Mouse (Mus musculus) adrenal gland, postnatal 36 days (tissue): Measurements from ENCODE around the gene Olfr1359. TPM values are rescaled to one million over a fixed set of nuclear protein-coding genes. Genes with fewer than 3 reads are reported as not detected.

Experiments used
- microRNA-seq: library from miRNA; unstranded; fragments of <30 nt; microRNA quantifications from one replicate; pipeline ENCODE4 v1.2.0, GENCODE M21; 2021
- total RNA-seq, 2 experiments: library from RNA; stranded (reverse); gene quantifications; 2 replicates each; pipeline ENCODE4 v1.2.3; 2021

Olfr1359 gene
- total RNA-seq, 2 experiments from 2014 or later: not detected

Small RNAs within 50 kb of the gene (microRNA-seq; reads per million reads assigned to microRNA genes)
- not detected for gene Gm44357
- gene Gm44367: not detected
- gene Gm44454: not detected

Other genes starting within 250 kb of the Olfr1359 start
- 10 to 100 TPM; 34.5 to 39.7 TPM for gene Zscan26, start 244.4 kb upstream of the Olfr1359 start, total RNA-seq
- gene Nkapl, start 229.6 kb upstream of the Olfr1359 start, total RNA-seq: 1 to 10 TPM in 1 of 2 experiments, under 1 TPM in 1; 0.96 to 1.4 TPM
- 1 to 10 TPM; 2.1 to 2.6 TPM for gene Zkscan4, start 219.2 kb upstream of the Olfr1359 start, total RNA-seq
- gene Gm10065, start 218.7 kb upstream of the Olfr1359 start, total RNA-seq: not detected
- gene AK157302, start 202.9 kb upstream of the Olfr1359 start, total RNA-seq: 10 to 100 TPM; 11.0 to 12.8 TPM
- gene Gm11273, start 196.7 kb upstream of the Olfr1359 start, total RNA-seq: 10 to 100 TPM; 89.0 to 99.3 TPM
- gene Zkscan8, start 167.0 kb upstream of the Olfr1359 start, total RNA-seq: 10 to 100 TPM; 16.9 to 19.2 TPM
- gene Olfr1366, start 155.3 kb upstream of the Olfr1359 start, total RNA-seq: not detected
- not detected for gene Olfr1535, start 138.2 kb upstream of the Olfr1359 start, total RNA-seq
- not detected for gene Olfr1364, start 116.4 kb upstream of the Olfr1359 start, total RNA-seq
- gene Olfr1362, start 84.1 kb upstream of the Olfr1359 start, total RNA-seq: not detected
- not detected for gene Olfr11, start 55.6 kb upstream of the Olfr1359 start, total RNA-seq
- not detected for gene Olfr1361, start 34.7 kb upstream of the Olfr1359 start, total RNA-seq
- not detected for gene Olfr1360, start 20.7 kb upstream of the Olfr1359 start, total RNA-seq
- gene Hist1h2bl, start 18.0 kb downstream of the Olfr1359 start, total RNA-seq: 10 to 100 TPM; 60.4 to 64.6 TPM
- 10 to 100 TPM in 1 of 2 experiments, 1 to 10 TPM in 1; 7.6 to 50.2 TPM for gene Hist1h2ai, start 18.3 kb downstream of the Olfr1359 start, total RNA-seq
- 10 to 100 TPM; 68.3 to 81.7 TPM for gene Hist1h3h, start 19.5 kb downstream of the Olfr1359 start, total RNA-seq
- gene Hist1h2bm, start 23.9 kb downstream of the Olfr1359 start, total RNA-seq: 10 to 100 TPM; 17.4 to 18.8 TPM
- 10 to 100 TPM; 11.8 to 14.2 TPM for gene Hist1h4j, start 37.0 kb downstream of the Olfr1359 start, total RNA-seq
- 100 to 1,000 TPM; 172 to 183 TPM for gene Hist1h4k, start 52.4 kb downstream of the Olfr1359 start, total RNA-seq
- 10 to 100 TPM; 18.0 to 19.9 TPM for gene Hist1h2ak, start 55.7 kb downstream of the Olfr1359 start, total RNA-seq
- 10 to 100 TPM; 36.1 to 38.9 TPM for gene Hist1h2bn, start 56.0 kb downstream of the Olfr1359 start, total RNA-seq
- gene Hist1h1b, start 82.5 kb downstream of the Olfr1359 start, total RNA-seq: 10 to 100 TPM; 26.2 to 28.0 TPM
- 10 to 100 TPM; 61.4 to 73.9 TPM for gene Hist1h3i, start 85.3 kb downstream of the Olfr1359 start, total RNA-seq
- 1 to 10 TPM; 7.5 to 9.1 TPM for gene Hist1h2an, start 89.1 kb downstream of the Olfr1359 start, total RNA-seq
- gene Hist1h2bp, start 89.3 kb downstream of the Olfr1359 start, total RNA-seq: 10 to 100 TPM; 21.9 to 22.1 TPM
- gene Hist1h2bq, start 112.1 kb downstream of the Olfr1359 start, total RNA-seq: 10 to 100 TPM; 74.0 to 76.3 TPM
- gene Hist1h2ao, start 112.4 kb downstream of the Olfr1359 start, total RNA-seq: 10 to 100 TPM; 24.0 to 56.4 TPM
- gene Hist1h4m, start 113.6 kb downstream of the Olfr1359 start, total RNA-seq: 100 to 1,000 TPM; 215 to 270 TPM
- gene Hist1h4n, start 134.1 kb downstream of the Olfr1359 start, total RNA-seq: 100 to 1,000 TPM in 1 of 2 experiments, 10 to 100 TPM in 1; 56.0 to 125 TPM
- 10 to 100 TPM; 48.2 to 72.9 TPM for gene Hist1h2ap, start 135.4 kb downstream of the Olfr1359 start, total RNA-seq
- gene Hist1h2br, start 135.6 kb downstream of the Olfr1359 start, total RNA-seq: 10 to 100 TPM; 72.5 to 76.9 TPM
- gene Zfp184, start 247.0 kb downstream of the Olfr1359 start, total RNA-seq: 1 to 10 TPM; 1.5 to 1.6 TPM